Mouse (Mus musculus) liver, embryonic 14.5 days (tissue): ENCODE data around the gene Gprc5c.

Experiments used
- CTCF ChIP-seq: IDR thresholded peaks from 2 replicates; pipeline ENCODE4 v1.5.1; 2016; ENCODE audit warnings: antibody characterized with exemption, low read depth, control low read depth
- EP300 ChIP-seq: IDR thresholded peaks from 2 replicates; pipeline ENCODE4 v1.6.1; 2016; ENCODE audit warnings: antibody characterized with exemption, low read depth

- TF ChIP-seq CTCF, result no peak
- TF ChIP-seq EP300, result no peak
Observed at GRCm38 (mm10) chr11:114875301-114875801, 24.4 kb downstream of the Gprc5c start.
